Mouse (Mus musculus): Measurements from ENCODE around the gene Tubb2b. TPM values are rescaled to one million over a fixed set of nuclear protein-coding genes. Genes with fewer than 3 reads are reported as not detected.

The Tubb2b gene
- polyA plus RNA-seq, 1 experiment from 2014 or later = 61.0 TPM

GRCm38 (mm10) chr13:34111019-34111418 lies 19.2 kb downstream of the Tubb2b start:
- no peak for TF ChIP-seq CTCF (IDR thresholded peaks at IDR 0.05)
- ATAC-seq (no peak), DNase-seq (ENCODE audit: low read depth, low spot score) (no peak)
- POLR2A ChIA-PET = interaction anchor here (1.2 kb wide), 1 partner anchor 12 kb away, joined by 6 read pairs; no protein-coding TSS in a partner anchor
- H3K27me3 ChIP-seq = no peaks in the 10 kb centered on the region
- CTCF ChIA-PET = interaction anchor here (1.1 to 1.7 kb wide), 2 partner anchors 15 to 69 kb away, joined by 3 to 5 read pairs; no protein-coding TSS in a partner anchor
- in situ Hi-C loops (cut with MboI; ENCODE audit: low pct_unique_long_range_greater_than_20kb) = no loop called here

- ChIA-PET POLR2A (no interaction called here), CTCF (interaction anchor here (1.0 kb wide), 1 partner anchor 8 kb away, joined by 3 read pairs; no protein-coding TSS in a partner anchor)
- no peak for TF ChIP-seq CTCF (IDR thresholded peaks at IDR 0.05)
- in situ Hi-C loops (cut with MboI; ENCODE audit: low pct_unique_long_range_greater_than_20kb) = no loop called here
- H3K27me3 ChIP-seq = no peaks in the 10 kb centered on the region
- ATAC-seq (peak; percentile 70), DNase-seq (ENCODE audit: low read depth, low spot score) (peak; percentile 42)
Observed at GRCm38 (mm10) chr13:34109677-34110058, 20.6 kb downstream of the Tubb2b start.

- DNase-seq (ENCODE audit: low read depth, low spot score) (no peak), ATAC-seq (no peak)
- no peak for TF ChIP-seq CTCF (IDR thresholded peaks at IDR 0.05)
- no peaks in the 10 kb centered on the region for H3K27me3 ChIP-seq
- POLR2A ChIA-PET = no interaction called here
- in situ Hi-C loops (cut with MboI; ENCODE audit: low pct_unique_long_range_greater_than_20kb) = no loop called here
- CTCF ChIA-PET = interaction anchor here (1.0 kb wide), 1 partner anchor 22 kb away, joined by 3 read pairs; no protein-coding TSS in a partner anchor
Observed at GRCm38 (mm10) chr13:34109035-34109676, 21.1 kb downstream of the Tubb2b start.

GRCm38 (mm10) chr13:34106999-34107398 lies 23.3 kb downstream of the Tubb2b start:
- H3K27me3 ChIP-seq = no peaks in the 10 kb centered on the region
- TF ChIP-seq CTCF (IDR thresholded peaks at IDR 0.05) = no peak
- DNase-seq (ENCODE audit: low read depth, low spot score) (no peak), ATAC-seq (no peak)
- CTCF ChIA-PET = no interaction called here
- in situ Hi-C loops (cut with MboI; ENCODE audit: low pct_unique_long_range_greater_than_20kb) = no loop called here
- POLR2A ChIA-PET = no interaction called here

GRCm38 (mm10) chr13:34106256-34106655 lies 24.0 kb downstream of the Tubb2b start:
- TF ChIP-seq CTCF (IDR thresholded peaks at IDR 0.05) = peak; percentile 31
- ChIA-PET CTCF (no interaction called here), POLR2A (no interaction called here)
- no peak for DNase-seq (ENCODE audit: low read depth, low spot score)
- in situ Hi-C loops (cut with MboI; ENCODE audit: low pct_unique_long_range_greater_than_20kb) = no loop called here
- no peak for ATAC-seq
- no peaks in the 10 kb centered on the region for H3K27me3 ChIP-seq

GRCm38 (mm10) chr13:34105364-34105763 lies 24.9 kb downstream of the Tubb2b start:
- POLR2A ChIA-PET = no interaction called here
- DNase-seq (ENCODE audit: low read depth, low spot score) = no peak
- in situ Hi-C loops (cut with MboI; ENCODE audit: low pct_unique_long_range_greater_than_20kb) = no loop called here
- H3K27me3 ChIP-seq = no peaks in the 10 kb centered on the region
- CTCF ChIA-PET = no interaction called here
- TF ChIP-seq CTCF (IDR thresholded peaks at IDR 0.05) = no peak
- no peak for ATAC-seq

GRCm38 (mm10) chr13:34101908-34102307 lies 28.4 kb downstream of the Tubb2b start:
- DNase-seq (ENCODE audit: low read depth, low spot score) (no peak), ATAC-seq (no peak)
- in situ Hi-C loops (cut with MboI; ENCODE audit: low pct_unique_long_range_greater_than_20kb) = no loop called here
- CTCF ChIA-PET = interaction anchor here (0.7 to 1.1 kb wide), 2 partner anchors 8 to 9 kb away, joined by 3 to 4 read pairs; no protein-coding TSS in a partner anchor
- no peaks in the 10 kb centered on the region for H3K27me3 ChIP-seq
- TF ChIP-seq CTCF (IDR thresholded peaks at IDR 0.05) = no peak
- POLR2A ChIA-PET = no interaction called here

- DNase-seq (ENCODE audit: low read depth, low spot score) (no peak), ATAC-seq (no peak)
- TF ChIP-seq CTCF (IDR thresholded peaks at IDR 0.05) = no peak
- in situ Hi-C loops (cut with MboI; ENCODE audit: low pct_unique_long_range_greater_than_20kb) = no loop called here
- no peaks in the 10 kb centered on the region for H3K27me3 ChIP-seq
- ChIA-PET POLR2A (no interaction called here), CTCF (interaction anchor here (0.7 to 1.1 kb wide), 2 partner anchors 8 to 9 kb away, joined by 3 to 4 read pairs; no protein-coding TSS in a partner anchor)
Observed at GRCm38 (mm10) chr13:34101247-34101646, 29.0 kb downstream of the Tubb2b start.

GRCm38 (mm10) chr13:34100733-34101132 lies 29.5 kb downstream of the Tubb2b start:
- in situ Hi-C loops (cut with MboI; ENCODE audit: low pct_unique_long_range_greater_than_20kb) = no loop called here
- ChIA-PET CTCF (interaction anchor here (1.9 kb wide), 1 partner anchor 11 kb away, joined by 4 read pairs; no protein-coding TSS in a partner anchor), POLR2A (no interaction called here)
- ATAC-seq (no peak), DNase-seq (ENCODE audit: low read depth, low spot score) (no peak)
- H3K27me3 ChIP-seq = no peaks in the 10 kb centered on the region
- no peak for TF ChIP-seq CTCF (IDR thresholded peaks at IDR 0.05)

- in situ Hi-C loops (cut with MboI; ENCODE audit: low pct_unique_long_range_greater_than_20kb) = no loop called here
- no peak for TF ChIP-seq CTCF (IDR thresholded peaks at IDR 0.05)
- ChIA-PET CTCF (interaction anchor here (1.2 to 1.7 kb wide), 3 partner anchors 11 to 51 kb away, joined by 3 to 5 read pairs (median 5); no protein-coding TSS in a partner anchor), POLR2A (no interaction called here)
- no peaks in the 10 kb centered on the region for H3K27me3 ChIP-seq
- no peak for ATAC-seq
- no peak for DNase-seq (ENCODE audit: low read depth, low spot score)
Observed at GRCm38 (mm10) chr13:34097086-34097485, 33.2 kb downstream of the Tubb2b start.

GRCm38 (mm10) chr13:34096455-34096854 lies 33.8 kb downstream of the Tubb2b start:
- no peak for TF ChIP-seq CTCF (IDR thresholded peaks at IDR 0.05)
- in situ Hi-C loops (cut with MboI; ENCODE audit: low pct_unique_long_range_greater_than_20kb) = no loop called here
- DNase-seq (ENCODE audit: low read depth, low spot score) = no peak
- ChIA-PET CTCF (interaction anchor here (0.8 to 1.7 kb wide), 4 partner anchors 9 to 51 kb away, joined by 3 to 5 read pairs (median 4); no protein-coding TSS in a partner anchor), POLR2A (no interaction called here)
- ATAC-seq = no peak
- no peaks in the 10 kb centered on the region for H3K27me3 ChIP-seq

Data from Patski (cell line).